Mouse (Mus musculus): ENCODE results near the gene Nop9. TPM values are rescaled to one million over a fixed set of nuclear protein-coding genes. Genes with fewer than 3 reads are reported as not detected.

Nop9 gene
- polyA plus RNA-seq, 1 experiment from 2014 or later, result 47.9 TPM

- Histone ChIP-seq H3K4me3 (replicated peaks) (peak overlapping the region; percentile 51), H3K4me2 (peak overlapping the region; percentile 94), H3K36me3 (replicated peaks) (no peaks in the 10 kb centered on the region), H3K27ac (no peak overlapping the region), H3K9me3 (no peaks in the 10 kb centered on the region), H3K4me1 (peaks cover 13% of the 10 kb centered on the region), H3K27me3 (peaks cover 67% of the 10 kb centered on the region), H3K9ac (peak overlapping the region; percentile 59)
- WGBS, result under 1% methylated on average over 77 of the region's 77 CpGs
- peak; percentile 75 for ATAC-seq (ENCODE audit: low FRiP score)
Measured at GRCm38 (mm10) chr14:55762001-55762821, 16.7 kb downstream of the Nop9 start.

GRCm38 (mm10) chr14:55763166-55763565 lies 17.7 kb downstream of the Nop9 start:
- Histone ChIP-seq H3K27ac (no peak overlapping the region), H3K9ac (no peak overlapping the region), H3K27me3 (peaks cover 77% of the 10 kb centered on the region), H3K4me1 (peaks cover 22% of the 10 kb centered on the region), H3K9me3 (no peaks in the 10 kb centered on the region), H3K4me3 (replicated peaks) (no peak overlapping the region), H3K4me2 (no peak overlapping the region), H3K36me3 (replicated peaks) (no peaks in the 10 kb centered on the region)
- no peak for ATAC-seq (ENCODE audit: low FRiP score)
- 71% methylated on average over 7 of the region's 7 CpGs for WGBS

GRCm38 (mm10) chr14:55765696-55766095 lies 20.2 kb downstream of the Nop9 start, which contains the start of gene Ltb4r1:
Gene Ltb4r1, plus strand, starts transcription at chr14:55765962.
- H3K4me3 ChIP-seq (replicated peaks), result no peak within 1 kb of the TSS

GRCm38 (mm10) chr14:55767519-55768414 lies 22.3 kb downstream of the Nop9 start:
- ATAC-seq (ENCODE audit: low FRiP score), result peak; percentile 75
- peak overlapping the region; percentile 59 for H3K9ac ChIP-seq

More at GRCm38 (mm10) chr14:55765696-55766095, 20.2 kb downstream of the Nop9 start, which contains the start of gene Ltb4r1:
- 69% methylated on average over 4 of the region's 4 CpGs for WGBS
- ATAC-seq (ENCODE audit: low FRiP score), result no peak
- peaks cover 23% of the 10 kb centered on the region for H3K4me1 ChIP-seq
- no peaks in the 10 kb centered on the region for H3K36me3 ChIP-seq (replicated peaks)
- no peak within 1 kb of the TSS for H3K27ac ChIP-seq
- peaks cover 95% of the 10 kb centered on the region for H3K27me3 ChIP-seq
- no peak within 1 kb of the TSS for H3K9ac ChIP-seq
- no peaks in the 10 kb centered on the region for H3K9me3 ChIP-seq
- no peak within 1 kb of the TSS for H3K4me2 ChIP-seq

GRCm38 (mm10) chr14:55768555-55768954 lies 23.1 kb downstream of the Nop9 start:
- Histone ChIP-seq H3K4me3 (replicated peaks) (no peak overlapping the region), H3K9me3 (no peaks in the 10 kb centered on the region), H3K36me3 (replicated peaks) (no peaks in the 10 kb centered on the region), H3K27me3 (peaks cover 83% of the 10 kb centered on the region), H3K4me2 (no peak overlapping the region), H3K27ac (no peak overlapping the region), H3K4me1 (peaks cover 10% of the 10 kb centered on the region), H3K9ac (no peak overlapping the region)
- no peak for ATAC-seq (ENCODE audit: low FRiP score)
- 87% methylated on average over 6 of the region's 6 CpGs for WGBS

More at GRCm38 (mm10) chr14:55767519-55768414, 22.3 kb downstream of the Nop9 start:
- Histone ChIP-seq H3K4me2 (peak overlapping the region; percentile 78), H3K27ac (no peak overlapping the region), H3K27me3 (peaks cover 86% of the 10 kb centered on the region), H3K4me3 (replicated peaks) (peak overlapping the region; percentile 42), H3K9me3 (no peaks in the 10 kb centered on the region), H3K4me1 (peaks cover 10% of the 10 kb centered on the region), H3K36me3 (replicated peaks) (no peaks in the 10 kb centered on the region)
- WGBS, result 11% methylated on average over 52 of the region's 52 CpGs

- H3K4me1 ChIP-seq, result peaks cover 10% of the 10 kb centered on the region
- H3K9ac ChIP-seq, result no peak overlapping the region
- no peak overlapping the region for H3K27ac ChIP-seq
- WGBS, result 80% methylated on average over 16 of the region's 16 CpGs
- no peak overlapping the region for H3K4me3 ChIP-seq (replicated peaks)
- H3K27me3 ChIP-seq, result peaks cover 84% of the 10 kb centered on the region
- ATAC-seq (ENCODE audit: low FRiP score), result no peak
- no peaks in the 10 kb centered on the region for H3K9me3 ChIP-seq
- H3K4me2 ChIP-seq, result no peak overlapping the region
- H3K36me3 ChIP-seq (replicated peaks), result no peaks in the 10 kb centered on the region
Measured at GRCm38 (mm10) chr14:55769087-55769703, 23.7 kb downstream of the Nop9 start.

- H3K9ac ChIP-seq, result no peak overlapping the region
- peaks cover 2% of the 10 kb centered on the region; the same call in 1 of the 2 replicates for H3K4me1 ChIP-seq
- no peak for ATAC-seq (ENCODE audit: low FRiP score)
- 79% methylated on average over 7 of the region's 7 CpGs for WGBS
- H3K27ac ChIP-seq, result no peak overlapping the region
- peaks cover 38% of the 10 kb centered on the region for H3K27me3 ChIP-seq
- no peak overlapping the region for H3K4me2 ChIP-seq
- no peaks in the 10 kb centered on the region for H3K9me3 ChIP-seq
- no peaks in the 10 kb centered on the region for H3K36me3 ChIP-seq (replicated peaks)
- H3K4me3 ChIP-seq (replicated peaks), result no peak overlapping the region
Measured at GRCm38 (mm10) chr14:55776711-55777110, 31.2 kb downstream of the Nop9 start.

- Histone ChIP-seq H3K27ac (no peak overlapping the region), H3K9ac (no peak overlapping the region), H3K36me3 (replicated peaks) (no peaks in the 10 kb centered on the region), H3K4me1 (peaks cover 2% of the 10 kb centered on the region; the same call in 1 of the 2 replicates), H3K27me3 (peaks cover 38% of the 10 kb centered on the region), H3K9me3 (no peaks in the 10 kb centered on the region), H3K4me3 (replicated peaks) (no peak overlapping the region), H3K4me2 (no peak overlapping the region)
- ATAC-seq (ENCODE audit: low FRiP score), result no peak
- WGBS, result 56% methylated on average over 3 of the region's 3 CpGs
Measured at GRCm38 (mm10) chr14:55777176-55777575, 31.7 kb downstream of the Nop9 start.

- no peak overlapping the region for H3K27ac ChIP-seq
- H3K36me3 ChIP-seq (replicated peaks), result no peaks in the 10 kb centered on the region
- no peaks in the 10 kb centered on the region for H3K9me3 ChIP-seq
- H3K4me1 ChIP-seq, result peaks cover 2% of the 10 kb centered on the region; the same call in 1 of the 2 replicates
- ATAC-seq (ENCODE audit: low FRiP score), result no peak
- peaks cover 42% of the 10 kb centered on the region for H3K27me3 ChIP-seq
- H3K9ac ChIP-seq, result no peak overlapping the region
- H3K4me2 ChIP-seq, result no peak overlapping the region
- 86% methylated on average over 11 of the region's 11 CpGs for WGBS
- H3K4me3 ChIP-seq (replicated peaks), result no peak overlapping the region
Measured at GRCm38 (mm10) chr14:55777806-55778205, 32.3 kb downstream of the Nop9 start.

GRCm38 (mm10) chr14:55778686-55779085 lies 33.2 kb downstream of the Nop9 start:
- H3K4me2 ChIP-seq, result no peak overlapping the region
- H3K27ac ChIP-seq, result no peak overlapping the region
- H3K4me1 ChIP-seq, result peaks cover 10% of the 10 kb centered on the region
- H3K9me3 ChIP-seq, result no peaks in the 10 kb centered on the region
- no peaks in the 10 kb centered on the region for H3K36me3 ChIP-seq (replicated peaks)
- 90% methylated on average over 15 of the region's 15 CpGs for WGBS
- peaks cover 44% of the 10 kb centered on the region for H3K27me3 ChIP-seq
- no peak for ATAC-seq (ENCODE audit: low FRiP score)
- H3K9ac ChIP-seq, result no peak overlapping the region
- no peak overlapping the region for H3K4me3 ChIP-seq (replicated peaks)

GRCm38 (mm10) chr14:55779656-55780055 lies 34.2 kb downstream of the Nop9 start:
- peaks cover 49% of the 10 kb centered on the region for H3K27me3 ChIP-seq
- 66% methylated on average over 16 of the region's 16 CpGs for WGBS
- no peak overlapping the region for H3K9ac ChIP-seq
- no peak for ATAC-seq (ENCODE audit: low FRiP score)
- H3K4me1 ChIP-seq, result peaks cover 12% of the 10 kb centered on the region
- no peaks in the 10 kb centered on the region for H3K36me3 ChIP-seq (replicated peaks)
- no peaks in the 10 kb centered on the region for H3K9me3 ChIP-seq
- no peak overlapping the region for H3K27ac ChIP-seq
- no peak overlapping the region for H3K4me2 ChIP-seq
- H3K4me3 ChIP-seq (replicated peaks), result no peak overlapping the region

- H3K27me3 ChIP-seq, result peaks cover 60% of the 10 kb centered on the region
- WGBS, result 82% methylated on average over 11 of the region's 11 CpGs
Measured at GRCm38 (mm10) chr14:55780736-55781135, 35.2 kb downstream of the Nop9 start.

More at GRCm38 (mm10) chr14:55780736-55781135, 35.2 kb downstream of the Nop9 start:
- Histone ChIP-seq H3K4me3 (replicated peaks) (no peak overlapping the region), H3K27ac (no peak overlapping the region), H3K4me2 (no peak overlapping the region), H3K4me1 (peaks cover 12% of the 10 kb centered on the region), H3K9ac (no peak overlapping the region), H3K36me3 (replicated peaks) (no peaks in the 10 kb centered on the region), H3K9me3 (no peaks in the 10 kb centered on the region)
- no peak for ATAC-seq (ENCODE audit: low FRiP score)
